Mouse (Mus musculus): ENCODE results near the gene Llph.

Gene Llph

DNA sequence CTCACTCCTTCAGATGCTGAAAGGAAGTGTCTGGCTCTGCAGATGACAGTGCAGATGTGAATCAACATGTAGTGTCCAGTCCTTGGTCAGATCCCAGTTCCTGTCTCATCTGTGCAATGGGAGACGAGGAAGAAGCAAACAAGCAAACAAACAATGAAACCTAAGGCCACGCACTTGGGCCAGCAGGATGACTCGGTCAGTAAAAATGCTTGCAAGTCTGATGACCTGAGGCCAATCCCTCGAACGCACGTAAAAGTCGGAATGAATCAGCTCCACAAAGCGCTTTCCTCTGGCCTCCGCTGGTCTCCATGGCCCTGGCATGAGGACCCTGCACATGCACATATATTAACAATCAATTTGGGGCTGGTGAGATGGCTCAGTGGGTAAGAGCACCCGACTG is 7.9 kb upstream of the Llph start:
- no peak for DNase-seq (ENCODE audit: inconsistent age in 2 of 2, low spot score in 1 of 2)

GRCm38 (mm10) chr10:120219578-120220359 is 7.1 kb upstream of the Llph start:
- no peak for DNase-seq (ENCODE audit: inconsistent age in 2 of 2, low spot score in 1 of 2)

DNA sequence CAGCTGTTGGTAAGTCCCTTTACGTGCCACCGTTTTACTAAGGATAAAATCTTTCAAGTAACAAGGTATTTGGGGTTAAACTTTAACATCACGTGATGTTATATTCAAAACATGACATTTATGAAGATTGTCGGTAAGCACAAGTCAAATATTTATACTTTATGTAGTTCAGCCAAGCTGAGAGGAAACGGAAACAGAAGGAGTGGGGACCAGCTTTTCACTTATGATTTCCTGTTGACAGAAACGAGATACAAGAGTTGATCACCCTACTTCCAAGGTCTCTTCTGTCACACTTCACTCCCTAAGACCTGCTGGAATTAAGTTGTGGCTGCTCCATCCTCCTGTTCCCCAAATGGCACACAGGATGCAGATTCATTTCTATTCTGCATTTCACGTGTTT is 6.1 kb upstream of the Llph start:
- DNase-seq (ENCODE audit: inconsistent age in 2 of 2, low spot score in 1 of 2): no peak

- DNase-seq (ENCODE audit: inconsistent age in 2 of 2, low spot score in 1 of 2): peak; percentile 60 to 86
Observed at GRCm38 (mm10) chr10:120231718-120232117, 4.8 kb downstream of the Llph start.

- DNase-seq (ENCODE audit: inconsistent age in 2 of 2, low spot score in 1 of 2): peak; percentile 41 to 83
Observed at GRCm38 (mm10) chr10:120233655-120234367, 6.9 kb downstream of the Llph start.

- DNase-seq (ENCODE audit: inconsistent age in 2 of 2, low spot score in 1 of 2): no peak
Observed at GRCm38 (mm10) chr10:120236855-120237254, 10.0 kb downstream of the Llph start.

DNA sequence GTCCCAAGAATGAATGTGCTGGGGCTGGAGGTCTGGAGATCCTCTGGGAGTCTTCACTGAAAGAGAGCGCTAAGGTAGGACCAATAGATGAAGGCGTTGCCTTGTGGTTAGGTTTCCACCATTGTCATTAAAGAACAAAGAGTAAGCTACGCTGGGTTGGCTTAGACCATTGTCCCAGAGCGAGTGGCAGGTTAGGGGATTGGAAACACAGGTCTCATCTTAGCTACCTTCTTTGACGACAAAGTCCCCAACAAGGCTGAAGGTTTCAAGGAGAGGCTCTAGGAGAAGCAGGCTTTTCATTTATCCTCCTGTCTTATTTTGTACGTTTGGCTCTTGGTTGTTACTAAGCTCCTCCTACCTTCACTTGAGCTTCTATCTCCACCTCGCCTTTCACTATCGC is 11.4 kb downstream of the Llph start:
- DNase-seq (ENCODE audit: inconsistent age in 2 of 2, low spot score in 1 of 2): no peak

GRCm38 (mm10) chr10:120239476-120239875 is 12.6 kb downstream of the Llph start:
- no peak for DNase-seq (ENCODE audit: inconsistent age in 2 of 2, low spot score in 1 of 2)

GRCm38 (mm10) chr10:120242421-120242820 is 15.6 kb downstream of the Llph start:
- DNase-seq (ENCODE audit: inconsistent age in 2 of 2, low spot score in 1 of 2): no peak

GRCm38 (mm10) chr10:120245681-120246080 is 18.8 kb downstream of the Llph start:
- DNase-seq (ENCODE audit: inconsistent age in 2 of 2, low spot score in 1 of 2): no peak

DNA sequence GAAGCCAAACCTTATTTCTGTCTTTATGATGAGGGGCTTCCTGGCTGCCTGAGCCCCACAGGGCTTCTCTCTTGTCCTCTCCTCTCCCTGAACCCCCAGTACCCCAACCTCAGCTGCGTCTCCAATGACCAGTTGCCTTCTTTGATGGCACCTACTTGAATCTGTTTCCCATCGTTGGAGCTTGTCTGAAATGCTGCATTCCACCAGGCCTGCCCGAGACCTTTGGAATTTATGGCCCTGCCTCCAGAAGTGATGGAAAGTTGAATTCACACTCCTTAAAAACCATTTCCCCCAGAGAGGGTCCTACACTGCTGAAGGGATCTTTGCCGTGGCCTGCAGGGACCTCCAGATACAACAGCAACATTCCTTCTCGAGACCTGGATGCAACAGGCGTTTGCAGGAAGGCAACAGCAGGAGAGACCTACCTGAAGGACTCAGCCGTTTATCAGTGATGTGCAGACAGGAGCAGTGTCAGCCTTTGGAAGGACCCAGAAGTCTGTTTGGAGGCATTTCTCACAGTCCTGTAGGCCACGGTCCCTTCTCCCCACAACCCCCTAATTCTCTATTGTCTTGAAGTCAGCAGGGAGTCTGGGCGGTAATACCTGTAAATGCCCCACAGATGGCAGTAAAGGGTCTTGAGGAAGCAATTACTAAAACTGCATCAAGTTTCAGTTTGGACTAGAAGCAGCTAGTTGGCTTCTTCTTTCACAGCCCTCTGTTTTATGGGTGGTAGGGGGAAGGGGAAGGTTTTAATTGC is 20.3 kb downstream of the Llph start:
- peak; percentile 24 to 78 for DNase-seq (ENCODE audit: inconsistent age in 2 of 2, low spot score in 1 of 2)

GRCm38 (mm10) chr10:120250911-120251683 is 24.2 kb downstream of the Llph start:
- DNase-seq (ENCODE audit: inconsistent age in 2 of 2, low spot score in 1 of 2): no peak

DNA sequence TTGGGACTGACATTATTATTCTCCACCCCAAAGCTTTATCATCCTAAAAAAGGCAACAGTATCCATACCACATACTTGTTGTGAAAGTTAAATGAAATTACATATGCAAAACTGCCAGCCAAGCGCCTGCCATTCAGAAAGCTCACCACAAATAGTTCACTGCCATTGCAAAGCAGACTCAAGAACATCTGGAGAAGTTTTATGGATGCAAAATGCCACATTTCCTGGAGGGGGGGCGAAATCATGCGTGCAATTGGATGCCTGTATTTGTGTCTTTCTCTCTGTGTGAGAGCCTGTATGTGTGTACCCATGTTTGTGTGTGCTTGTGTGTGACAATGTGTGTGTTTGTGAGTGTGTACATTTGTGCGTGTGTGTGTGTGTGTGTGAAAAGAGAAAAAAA is 24.9 kb downstream of the Llph start:
- no peak for DNase-seq (ENCODE audit: inconsistent age in 2 of 2, low spot score in 1 of 2)

GRCm38 (mm10) chr10:120252800-120253199 is 25.9 kb downstream of the Llph start:
- DNase-seq (ENCODE audit: inconsistent age in 2 of 2, low spot score in 1 of 2): no peak

DNA sequence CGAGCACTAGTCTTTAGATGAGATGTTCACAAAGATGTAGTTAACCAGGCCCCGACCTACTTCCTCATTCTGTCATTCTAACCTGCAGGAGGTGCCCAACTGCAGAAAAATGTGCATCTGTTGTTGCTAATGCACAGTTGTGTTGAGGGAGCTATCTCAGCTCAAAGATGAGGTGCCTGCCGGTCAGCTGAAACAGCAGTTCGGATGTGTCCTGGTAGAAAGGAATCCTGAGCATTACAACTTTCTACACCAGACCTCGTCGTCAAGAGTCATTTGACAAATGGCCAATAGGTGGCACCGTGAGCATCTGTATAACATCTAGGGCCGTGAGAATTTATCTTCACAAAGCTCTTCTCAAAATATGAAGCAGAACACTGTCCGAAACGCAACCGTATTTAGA is 30.4 kb downstream of the Llph start:
- DNase-seq (ENCODE audit: inconsistent age in 2 of 2, low spot score in 1 of 2): peak; percentile 18 to 77

DNA sequence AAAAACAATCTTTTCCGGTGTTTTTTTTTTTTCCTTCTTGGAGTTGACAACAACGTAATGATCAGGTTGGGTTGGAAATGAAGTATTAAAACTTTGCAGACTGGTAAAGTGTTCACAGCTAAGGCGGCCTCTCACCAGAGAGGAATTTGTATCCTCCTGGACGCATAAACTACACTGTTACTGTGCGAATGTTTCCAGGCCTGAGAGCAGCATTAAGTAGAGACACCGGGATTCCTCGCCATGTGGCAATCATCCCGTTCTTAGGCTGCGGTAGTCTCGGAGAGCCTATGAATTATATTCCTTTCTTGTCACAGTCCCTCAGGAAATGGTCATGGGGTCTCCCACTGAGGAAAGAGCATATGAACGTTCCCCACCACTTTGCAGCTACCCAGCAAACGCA is 40.9 kb downstream of the Llph start:
- no peak for DNase-seq (ENCODE audit: inconsistent age in 2 of 2, low spot score in 1 of 2)

- peak in 1 of 2 experiments; percentile 24 for DNase-seq (ENCODE audit: inconsistent age in 2 of 2, low spot score in 1 of 2)
Observed at GRCm38 (mm10) chr10:120269946-120270345, 43.1 kb downstream of the Llph start.

DNA sequence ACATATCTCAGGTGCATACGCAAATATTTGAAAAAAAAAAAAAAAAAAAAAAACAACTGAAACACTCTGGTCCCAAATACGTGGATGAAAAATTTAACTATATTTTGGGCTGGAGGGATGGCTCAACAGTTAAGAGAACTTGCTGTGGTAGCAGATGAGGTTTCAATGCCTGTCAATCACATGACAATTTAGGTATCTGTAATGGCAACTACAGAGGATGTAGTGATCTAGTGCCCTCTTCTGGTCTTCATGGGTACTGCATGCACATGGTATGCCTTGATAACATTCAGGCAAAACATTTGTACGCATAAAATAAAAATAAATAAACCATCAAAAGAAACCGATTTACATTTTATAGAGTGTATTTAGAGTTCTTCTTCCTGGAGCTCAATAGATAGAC is 43.9 kb downstream of the Llph start:
- DNase-seq (ENCODE audit: inconsistent age in 2 of 2, low spot score in 1 of 2): peak; percentile 17 to 81

DNA sequence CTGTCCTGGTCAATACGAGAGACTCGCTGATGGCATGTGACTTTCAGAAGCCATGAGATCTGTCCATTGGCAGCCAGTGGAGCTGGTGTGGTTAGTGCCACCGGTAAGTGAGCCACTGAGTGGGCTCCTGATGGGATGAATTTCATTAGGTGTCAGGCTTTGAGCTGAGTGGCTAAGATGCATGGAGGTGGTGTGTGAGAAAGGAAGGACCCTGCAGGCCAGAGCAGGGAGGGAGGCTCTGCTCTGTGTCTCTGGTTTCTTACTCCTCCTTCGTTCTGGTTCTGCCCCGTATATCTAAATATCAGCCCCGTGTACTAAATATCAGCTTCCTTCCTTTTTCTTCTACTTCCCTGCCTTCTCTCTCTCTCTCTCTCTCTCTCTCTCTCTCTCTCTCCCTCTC is 44.4 kb downstream of the Llph start:
- no peak for DNase-seq (ENCODE audit: inconsistent age in 2 of 2, low spot score in 1 of 2)

- DNase-seq (ENCODE audit: inconsistent age in 2 of 2, low spot score in 1 of 2): no peak
Observed at GRCm38 (mm10) chr10:120271879-120272269, 45.0 kb downstream of the Llph start.

GRCm38 (mm10) chr10:120272270-120272883 is 45.5 kb downstream of the Llph start:
- DNase-seq (ENCODE audit: inconsistent age in 2 of 2, low spot score in 1 of 2): peak in 1 of 2 experiments; percentile 24
